23 mouse cellular contexts compared by ENCODE assay signal in the genomic region with DNA sequence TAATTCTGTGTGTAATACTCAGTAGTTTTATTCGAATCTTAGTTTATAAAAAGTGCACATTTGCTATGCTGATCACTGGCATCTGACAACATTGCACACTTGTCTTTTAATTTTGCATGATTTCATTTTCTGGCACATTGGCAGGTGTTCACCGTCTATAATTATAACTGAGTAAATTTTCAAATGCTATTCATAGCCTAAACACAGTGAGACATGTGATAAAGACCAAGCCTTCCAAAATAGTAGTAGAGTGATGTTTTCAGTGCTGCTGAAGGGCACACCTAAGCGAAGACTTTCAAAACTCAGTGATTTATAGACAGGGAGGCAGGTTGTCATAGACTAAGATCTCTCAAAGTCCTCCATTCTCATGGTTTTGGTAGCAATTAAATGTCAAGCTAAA. TPM values are rescaled to one million over a fixed set of nuclear protein-coding genes. Genes with fewer than 3 reads are reported as not detected.
A peak's percentile ranks its signal among the peaks of the same experiment; 100 is the strongest.
DNase-seq lines count a peak whose midpoint lies in the region; ATAC-seq lines count a peak whose summit lies in the region.
"Had no signal": no experiment of that assay in that cellular context is flagged by ENCODE, and none has a peak within 500 bp of the region (broad histone marks: within the 10 kb centered on the region; RNA-seq: fewer than 3 reads in every experiment).

No protein-coding gene starts in this region.

- H3K9ac ChIP-seq in heart, embryonic 15.5 days: no peak overlapping the region
- H3K9ac ChIP-seq: embryonic facial prominence, embryonic 13.5 days; hindbrain, embryonic 12.5 days; limb, embryonic 12.5 days had no signal

- peak overlapping the region; percentile 40 for H3K4me2 ChIP-seq in heart, embryonic 15.5 days
- H3K4me2 ChIP-seq: embryonic facial prominence, embryonic 13.5 days; hindbrain, embryonic 12.5 days; limb, embryonic 12.5 days; liver, embryonic 11.5 days had no signal

- H3K27ac ChIP-seq in heart, embryonic 15.5 days: peak overlapping the region; percentile 66
- H3K27ac ChIP-seq: embryonic facial prominence, embryonic 13.5 days; hindbrain, embryonic 12.5 days; limb, embryonic 12.5 days; midbrain, embryonic 10.5 days had no signal

- H3K4me1 ChIP-seq in heart, embryonic 15.5 days (replicated peaks): peaks cover 22% of the 10 kb centered on the region
- H3K4me1 ChIP-seq: limb, embryonic 12.5 days had no signal

- DNase-seq in cerebellum, adult 9-11 months: no peak
- peak; percentile 47 for DNase-seq in gastrocnemius, adult 18-20 months (ENCODE audit: low spot score)
- DNase-seq in gastrocnemius, postnatal 25 days: no peak
- no peak for DNase-seq in heart, postnatal 4 days
- DNase-seq in skeletal muscle tissue, adult 2 months (ENCODE audit: low read depth, low spot score): peak; percentile 43
- DNase-seq: adrenal gland, postnatal 25 days; cerebellum, adult 11 months; gastrocnemius, postnatal 10 days; kidney, postnatal 36 days; layer of hippocampus, postnatal 36 days; lung, adult 18-20 months; lung, postnatal 10 days; thymus, adult 18-20 months; thymus, postnatal 36 days had no signal

- no peaks in the 10 kb centered on the region for H3K36me3 ChIP-seq in heart, embryonic 15.5 days
- H3K36me3 ChIP-seq: embryonic facial prominence, embryonic 13.5 days; hindbrain, embryonic 12.5 days; limb, embryonic 12.5 days; midbrain, embryonic 10.5 days had no signal

- 54% methylated on average over 3 of the region's 3 CpGs for WGBS in heart, embryonic 15.5 days

- H3K27me3 ChIP-seq in heart, embryonic 15.5 days: no peaks in the 10 kb centered on the region
- H3K27me3 ChIP-seq: embryonic facial prominence, embryonic 13.5 days; hindbrain, embryonic 12.5 days; limb, embryonic 12.5 days had no signal

- ATAC-seq in cerebellum, adult (ENCODE audit: insufficient number of reproducible peaks, low FRiP score, low TSS enrichment): 0 out of 2 replicates have a peak, but pooled peaks have one; percentile 45
- ATAC-seq in heart, embryonic 15.5 days (replicated peaks; ENCODE audit: insufficient number of reproducible peaks, insufficient read depth, low FRiP score, low read depth): no peak
- ATAC-seq: intestine, postnatal 0 days had no signal

- H3K9me3 ChIP-seq in heart, embryonic 15.5 days (replicated peaks): no peaks in the 10 kb centered on the region
- H3K9me3 ChIP-seq: embryonic facial prominence, embryonic 13.5 days; hindbrain, embryonic 12.5 days; limb, embryonic 12.5 days; midbrain, embryonic 10.5 days had no signal

- H3K4me3 ChIP-seq in heart, embryonic 15.5 days: no peak overlapping the region
- H3K4me3 ChIP-seq: embryonic facial prominence, embryonic 13.5 days; erythroblast, embryonic 14.5 days; hindbrain, embryonic 12.5 days; limb, embryonic 12.5 days; midbrain, embryonic 10.5 days had no signal

RNA-seq across cellular contexts. Expression of gene Sesn1, which starts 9.6 kb away (rescaled TPM):
- total RNA-seq in gastrocnemius, adult 18-20 months (2021): 10 to 100 TPM; 17.0 to 40.1 TPM
- 10 to 100 TPM; 15.4 to 29.7 TPM for total RNA-seq in gastrocnemius, postnatal 25 days (2021)
- 36.7 and 40.2 TPM in 2 replicates for polyA plus RNA-seq in heart, embryonic 15.5 days (2015; fragmentation: Nextera tagmentation; extraction: Ambion mirVana)
- total RNA-seq in heart, postnatal 4 days (2021): 10 to 100 TPM; 29.3 to 31.2 TPM

RNA-seq across cellular contexts. Expression of gene Cep57l1, which starts 9.6 kb away (rescaled TPM):
- 1 to 10 TPM; 2.0 to 2.6 TPM for total RNA-seq in gastrocnemius, adult 18-20 months (2021)
- 1 to 10 TPM; 2.0 to 2.6 TPM for total RNA-seq in gastrocnemius, postnatal 25 days (2021)
- polyA plus RNA-seq in heart, embryonic 15.5 days (2015; fragmentation: Nextera tagmentation; extraction: Ambion mirVana): 20.0 and 20.4 TPM in 2 replicates
- 10 to 100 TPM in 1 of 2 experiments, 1 to 10 TPM in 1; 8.7 to 10.1 TPM for total RNA-seq in heart, postnatal 4 days (2021)

Comparison
In these comparisons a context has a peak if more than half of its experiments do, and no peak if none do; other contexts are left out.
1. DNase-seq: peak in gastrocnemius, adult 18-20 months (single experiment) and skeletal muscle tissue, adult 2 months (single experiment); none in cerebellum, adult 9-11 months (single experiment), gastrocnemius, postnatal 25 days (single experiment) and heart, postnatal 4 days (single experiment).